Mouse (Mus musculus): ENCODE measurements around the gene Itga5. TPM values are rescaled to one million over a fixed set of nuclear protein-coding genes. Genes with fewer than 3 reads are reported as not detected.

Gene Itga5
- polyA plus RNA-seq, 1 experiment: 2.7 TPM

DNA sequence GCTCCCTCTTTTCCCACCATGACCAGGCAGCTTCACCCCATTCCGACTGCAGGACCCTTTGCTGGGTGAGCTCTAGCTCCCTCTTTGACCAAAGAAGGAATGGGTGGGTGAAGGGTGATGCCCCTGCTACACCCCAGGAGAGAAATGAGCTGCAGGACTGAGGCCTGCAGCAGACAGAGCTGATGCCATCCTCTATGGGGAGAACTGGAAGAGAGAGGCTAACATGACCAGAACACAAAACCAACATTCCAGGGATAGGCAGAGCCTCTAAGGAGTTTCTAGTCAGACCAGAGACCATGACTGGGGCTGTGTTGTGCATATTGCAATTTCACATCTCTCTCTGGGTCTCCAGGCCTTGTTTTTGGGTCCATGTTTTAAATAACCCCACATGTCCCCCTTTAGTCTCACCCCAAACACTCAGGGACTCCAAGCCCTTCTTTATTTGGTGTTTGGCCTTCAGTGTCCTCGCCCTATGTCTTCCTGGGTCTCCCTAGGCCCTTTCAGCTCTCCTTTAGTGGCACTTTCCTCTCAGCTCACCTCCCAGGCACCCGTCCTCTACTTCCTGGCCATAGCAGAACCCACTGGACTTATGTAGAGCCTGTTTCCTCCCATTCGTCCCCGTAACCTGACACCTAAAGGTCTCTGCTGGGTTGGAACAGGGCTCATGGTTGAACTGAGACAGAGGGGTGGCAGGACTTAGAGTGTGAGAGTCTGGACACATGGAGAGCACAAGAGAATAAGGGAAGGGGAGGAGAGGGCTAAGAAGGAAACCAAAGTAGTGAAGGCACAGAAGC lies 64.8 kb downstream of the Itga5 start:
- H3K4me3 ChIP-seq (ENCODE audit: insufficient read depth, low read depth, low read length): no peak overlapping the region
- no peak overlapping the region for H3K27ac ChIP-seq (replicated peaks; ENCODE audit: low read depth, low read length)
- H3K4me1 ChIP-seq (ENCODE audit: control insufficient read depth, insufficient read depth, insufficient read length, low read length): peaks cover 2% of the 10 kb centered on the region; the same call in 1 of the 2 replicates

DNA sequence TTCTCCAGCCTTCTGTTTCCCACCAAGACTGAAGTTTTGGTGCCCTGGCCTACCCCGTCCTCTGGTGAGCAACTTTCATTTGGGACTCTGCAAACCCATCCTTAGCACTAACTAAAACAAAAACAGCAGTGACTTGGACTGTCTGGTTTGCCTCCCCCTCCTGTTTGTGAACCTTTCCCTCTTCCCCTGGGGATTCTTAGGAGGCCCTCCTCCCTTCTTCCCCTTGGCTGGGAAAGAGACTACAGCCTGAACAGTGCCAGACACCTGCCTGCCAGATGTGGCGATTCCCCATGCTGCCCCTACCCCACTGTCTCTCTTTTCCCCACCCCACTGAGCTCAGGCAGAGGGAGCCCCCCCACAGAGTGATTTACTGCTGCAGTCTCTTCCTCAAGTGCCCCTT lies 65.5 kb downstream of the Itga5 start:
- H3K4me1 ChIP-seq (ENCODE audit: control insufficient read depth, insufficient read depth, insufficient read length, low read length): peaks cover 2% of the 10 kb centered on the region; the same call in 1 of the 2 replicates
- no peak overlapping the region for H3K4me3 ChIP-seq (ENCODE audit: insufficient read depth, low read depth, low read length)
- no peak overlapping the region for H3K27ac ChIP-seq (replicated peaks; ENCODE audit: low read depth, low read length)

DNA sequence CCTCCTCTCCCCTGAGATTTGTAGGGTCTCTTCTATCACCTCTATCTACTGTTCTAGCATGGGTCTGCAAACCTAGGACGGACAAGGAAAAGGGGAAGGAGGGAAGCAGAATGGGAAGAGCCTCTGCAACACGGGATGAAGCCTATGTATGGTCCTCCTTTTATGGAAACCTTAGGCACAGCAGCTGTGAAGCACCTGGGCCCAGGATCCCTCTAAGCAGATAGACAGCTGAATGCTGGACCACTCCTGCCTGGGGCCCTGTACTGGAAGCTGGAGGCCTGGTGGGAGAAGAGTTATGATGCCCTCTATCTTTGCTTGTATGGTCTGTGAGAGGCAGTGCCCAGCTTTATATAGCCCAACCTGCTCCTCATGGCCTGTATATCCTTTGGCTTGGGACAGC lies 66.0 kb downstream of the Itga5 start:
- Histone ChIP-seq H3K4me3 (ENCODE audit: insufficient read depth, low read depth, low read length) (no peak overlapping the region), H3K4me1 (ENCODE audit: control insufficient read depth, insufficient read depth, insufficient read length, low read length) (peaks cover 2% of the 10 kb centered on the region; the same call in 1 of the 2 replicates), H3K27ac (replicated peaks; ENCODE audit: low read depth, low read length) (no peak overlapping the region)

DNA sequence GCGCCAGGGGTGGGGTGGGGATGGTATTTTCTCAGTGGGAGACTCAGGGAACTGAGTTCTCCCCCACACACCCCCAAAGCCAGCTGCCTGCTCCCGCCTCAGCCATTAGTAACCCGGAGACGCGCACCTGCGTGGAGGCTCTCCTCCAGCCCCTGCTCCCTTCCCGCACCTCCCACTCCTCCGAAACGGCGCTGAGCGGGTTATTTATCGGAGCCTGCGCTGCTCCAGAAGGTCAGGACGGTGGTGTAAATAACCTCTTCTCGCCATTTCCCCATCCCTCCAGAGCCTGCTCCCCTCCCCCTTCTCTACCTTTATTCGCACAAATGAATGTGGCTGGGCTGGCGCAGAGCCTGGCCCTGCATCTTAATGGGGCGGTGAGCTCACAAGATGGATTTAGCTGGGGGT lies 66.5 kb downstream of the Itga5 start:
- Histone ChIP-seq H3K27ac (replicated peaks; ENCODE audit: low read depth, low read length) (no peak overlapping the region), H3K4me1 (ENCODE audit: control insufficient read depth, insufficient read depth, insufficient read length, low read length) (peaks cover 2% of the 10 kb centered on the region; the same call in 1 of the 2 replicates), H3K4me3 (ENCODE audit: insufficient read depth, low read depth, low read length) (no peak overlapping the region)

DNA sequence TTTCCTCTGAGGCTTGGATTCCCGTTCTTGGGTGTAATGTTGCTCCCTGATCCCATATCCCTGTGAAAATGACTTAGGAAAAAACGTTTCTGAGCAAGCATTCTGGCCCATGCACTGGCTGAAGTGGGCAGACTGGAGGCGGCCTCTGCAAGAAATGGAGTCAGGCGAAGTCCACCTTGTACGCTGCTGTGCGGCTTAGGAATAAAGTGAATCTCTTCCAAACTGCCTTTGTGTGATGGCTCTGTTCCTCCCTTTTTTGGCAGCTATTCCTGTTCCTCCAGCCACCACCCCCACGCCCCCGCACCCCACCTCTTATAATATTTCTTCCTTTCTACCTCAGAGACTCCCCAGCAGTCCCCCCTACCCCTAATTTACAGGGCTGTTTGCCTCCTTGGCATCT lies 66.9 kb downstream of the Itga5 start:
- no peak overlapping the region for H3K27ac ChIP-seq (replicated peaks; ENCODE audit: low read depth, low read length)
- peaks cover 2% of the 10 kb centered on the region; the same call in 1 of the 2 replicates for H3K4me1 ChIP-seq (ENCODE audit: control insufficient read depth, insufficient read depth, insufficient read length, low read length)
- H3K4me3 ChIP-seq (ENCODE audit: insufficient read depth, low read depth, low read length): no peak overlapping the region

DNA sequence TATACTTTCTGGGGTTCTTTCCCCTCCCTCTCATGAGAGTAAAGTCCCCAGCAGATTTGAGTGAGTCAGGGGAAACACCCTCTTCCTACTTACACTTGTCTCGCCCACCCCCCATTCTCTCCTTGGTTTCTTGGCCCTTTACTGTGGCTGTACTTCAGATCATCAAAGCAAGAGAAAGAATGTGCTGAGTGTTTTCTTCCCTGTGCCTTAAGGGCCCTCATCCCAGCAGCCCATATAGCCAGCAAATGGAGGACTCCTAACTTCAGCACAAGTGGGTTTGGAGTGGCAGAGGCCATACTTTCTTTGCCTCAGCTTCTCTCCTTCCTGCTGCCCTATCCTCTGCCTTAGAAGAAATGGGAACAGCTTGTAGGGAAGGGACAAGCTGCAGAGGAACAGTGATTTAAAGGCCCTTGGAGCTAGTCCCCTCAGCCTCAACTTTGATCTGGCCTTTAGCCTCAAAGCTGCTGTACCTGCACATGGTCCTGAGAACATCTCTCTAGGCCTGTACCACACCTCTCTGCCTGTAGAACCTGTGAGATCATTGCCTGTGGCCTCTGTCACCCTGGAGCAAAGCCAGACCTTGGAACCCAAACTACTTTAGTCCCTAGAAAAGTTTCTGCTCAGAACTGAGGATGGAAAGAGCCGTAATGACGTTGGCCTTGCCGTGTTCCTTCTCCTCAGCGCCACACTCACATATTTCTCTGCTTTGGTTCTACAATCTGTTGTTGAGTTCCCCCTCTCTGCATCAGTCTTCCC lies 67.5 kb downstream of the Itga5 start:
- Histone ChIP-seq H3K27ac (replicated peaks; ENCODE audit: low read depth, low read length) (no peak overlapping the region), H3K4me1 (ENCODE audit: control insufficient read depth, insufficient read depth, insufficient read length, low read length) (peaks cover 1% of the 10 kb centered on the region; the same call in 1 of the 2 replicates), H3K4me3 (ENCODE audit: insufficient read depth, low read depth, low read length) (no peak overlapping the region)

DNA sequence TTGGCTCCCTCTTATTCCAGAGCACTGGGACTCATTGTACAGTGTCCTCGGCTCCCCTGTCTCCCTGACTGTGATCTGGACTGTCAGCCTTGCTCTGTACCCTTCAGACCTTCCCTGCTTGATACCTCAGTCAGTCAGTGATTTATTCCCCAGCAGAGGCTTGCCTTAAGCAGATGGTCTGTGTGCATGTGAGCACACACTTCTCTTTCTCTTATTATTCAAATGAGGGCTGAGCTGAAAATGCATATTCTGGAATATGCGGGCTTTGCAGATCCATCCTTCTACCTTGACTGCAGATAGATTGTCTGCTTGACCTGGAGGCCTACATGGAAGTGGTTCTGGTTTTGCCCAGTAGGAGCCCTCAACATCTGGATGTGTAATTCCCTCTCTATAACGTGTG lies 68.5 kb downstream of the Itga5 start:
- Histone ChIP-seq H3K4me3 (ENCODE audit: insufficient read depth, low read depth, low read length) (no peak overlapping the region), H3K27ac (replicated peaks; ENCODE audit: low read depth, low read length) (no peak overlapping the region), H3K4me1 (ENCODE audit: control insufficient read depth, insufficient read depth, insufficient read length, low read length) (no peaks in the 10 kb centered on the region)

DNA sequence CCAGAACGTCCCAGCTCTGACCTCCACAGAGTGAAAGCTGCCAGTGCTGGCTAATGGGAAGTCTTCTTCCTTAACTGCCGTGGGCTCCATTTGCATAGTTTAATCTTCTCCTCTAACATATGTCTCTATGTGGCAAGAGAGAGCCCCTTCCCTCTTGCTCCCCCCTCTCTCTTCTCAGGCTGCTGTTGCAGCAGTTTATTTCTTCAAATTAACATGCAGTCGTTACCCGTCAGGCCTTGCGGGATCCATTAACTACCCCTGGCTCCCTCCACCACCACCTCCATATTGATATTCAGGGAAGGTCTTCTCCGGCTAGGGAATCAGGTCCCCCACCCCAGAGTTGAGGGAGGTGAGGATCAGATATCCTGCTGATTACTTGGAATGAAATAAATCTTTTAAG lies 69.2 kb downstream of the Itga5 start:
- no peak overlapping the region for H3K27ac ChIP-seq (replicated peaks; ENCODE audit: low read depth, low read length)
- H3K4me3 ChIP-seq (ENCODE audit: insufficient read depth, low read depth, low read length): no peak overlapping the region
- no peaks in the 10 kb centered on the region for H3K4me1 ChIP-seq (ENCODE audit: control insufficient read depth, insufficient read depth, insufficient read length, low read length)

DNA sequence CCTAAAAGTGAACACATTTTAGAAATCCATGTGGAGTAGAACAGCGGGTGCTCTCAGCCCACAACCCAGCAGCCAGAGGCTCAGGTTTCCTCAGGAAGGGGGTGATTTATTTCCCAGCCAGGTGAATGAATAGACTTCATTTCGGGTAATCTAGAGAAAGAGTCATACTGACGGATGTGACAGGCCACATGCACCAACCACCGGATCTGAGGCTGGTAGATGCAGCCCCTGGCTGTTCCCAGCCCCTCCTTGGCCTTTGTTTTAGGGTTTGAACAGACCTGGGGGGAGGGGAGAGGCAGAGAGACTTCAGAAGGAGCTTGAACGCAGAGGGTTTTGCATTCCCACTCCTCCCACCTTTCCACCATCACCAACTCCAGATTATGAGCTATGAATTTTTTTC lies 70.7 kb downstream of the Itga5 start:
- Histone ChIP-seq H3K4me1 (ENCODE audit: control insufficient read depth, insufficient read depth, insufficient read length, low read length) (no peaks in the 10 kb centered on the region), H3K27ac (replicated peaks; ENCODE audit: low read depth, low read length) (no peak overlapping the region; the same call in 1 of the 2 replicates), H3K4me3 (ENCODE audit: insufficient read depth, low read depth, low read length) (no peak overlapping the region)

DNA sequence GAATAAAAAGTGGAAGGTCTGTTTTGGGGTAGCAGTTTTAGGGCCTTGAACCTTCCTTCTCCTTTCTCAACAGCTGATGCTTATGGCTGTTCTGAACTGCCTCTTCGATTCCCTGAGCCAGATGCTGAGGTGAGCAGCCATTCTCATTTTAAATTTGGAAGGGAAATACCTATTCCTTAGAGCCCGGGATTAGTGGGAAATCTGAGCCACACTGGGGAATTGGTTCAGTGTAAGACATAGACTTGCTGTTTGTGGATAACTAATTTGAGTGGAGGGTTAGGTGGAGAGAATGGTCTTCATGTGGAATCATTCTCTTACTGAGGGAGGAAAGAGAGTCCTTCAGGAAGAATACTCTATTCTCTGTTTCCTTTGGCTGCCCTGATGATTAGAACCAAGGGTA lies 71.9 kb downstream of the Itga5 start:
- Histone ChIP-seq H3K4me3 (ENCODE audit: insufficient read depth, low read depth, low read length) (no peak overlapping the region), H3K27ac (replicated peaks; ENCODE audit: low read depth, low read length) (no peak overlapping the region), H3K4me1 (ENCODE audit: control insufficient read depth, insufficient read depth, insufficient read length, low read length) (no peaks in the 10 kb centered on the region)

Other genes with a start within 250 kb of the Itga5 start
- 6.3 and 10.1 TPM in 2 replicates for gene Smug1, start 199.7 kb downstream of the Itga5 start, polyA plus RNA-seq (2012; ENCODE audit: insufficient read depth, insufficient read length, missing spikeins)
- 29.2 and 37.9 TPM in 2 replicates for gene Cbx5, start 126.9 kb downstream of the Itga5 start, polyA plus RNA-seq (2012; ENCODE audit: insufficient read depth, insufficient read length, missing spikeins)
- 50.5 and 76.9 TPM in 2 replicates for gene Hnrnpa1, start 126.3 kb downstream of the Itga5 start, polyA plus RNA-seq (2012; ENCODE audit: insufficient read depth, insufficient read length, missing spikeins)
- gene Nfe2, start 108.4 kb downstream of the Itga5 start, polyA plus RNA-seq (2012; ENCODE audit: insufficient read depth, insufficient read length, missing spikeins): not detected in 2 replicates
- gene Copz1, start 94.0 kb downstream of the Itga5 start, polyA plus RNA-seq (2012; ENCODE audit: insufficient read depth, insufficient read length, missing spikeins): 85.4 and 95.1 TPM in 2 replicates
- gene Gpr84, start 56.2 kb downstream of the Itga5 start, polyA plus RNA-seq (2012; ENCODE audit: insufficient read depth, insufficient read length, missing spikeins): not detected in 2 replicates
- 12.2 and 17.4 TPM in 2 replicates for gene Zfp385a, start 26.7 kb downstream of the Itga5 start, polyA plus RNA-seq (2012; ENCODE audit: insufficient read depth, insufficient read length, missing spikeins)
- gene Gtsf1, start 63.7 kb upstream of the Itga5 start, polyA plus RNA-seq (2012; ENCODE audit: insufficient read depth, insufficient read length, missing spikeins): not detected in 2 replicates
- not detected in 2 replicates for gene Gtsf2, start 81.7 kb upstream of the Itga5 start, polyA plus RNA-seq (2012; ENCODE audit: insufficient read depth, insufficient read length, missing spikeins)
- gene Nckap1l, start 87.0 kb upstream of the Itga5 start, polyA plus RNA-seq (2012; ENCODE audit: insufficient read depth, insufficient read length, missing spikeins): 3.4 and 3.6 TPM in 2 replicates
- 2.2 and 3.3 TPM in 2 replicates for gene Pde1b, start 136.3 kb upstream of the Itga5 start, polyA plus RNA-seq (2012; ENCODE audit: insufficient read depth, insufficient read length, missing spikeins)
- 74.7 and 87.6 TPM in 2 replicates for gene Ppp1r1a, start 171.2 kb upstream of the Itga5 start, polyA plus RNA-seq (2012; ENCODE audit: insufficient read depth, insufficient read length, missing spikeins)
- gene Glycam1, start 198.3 kb upstream of the Itga5 start, polyA plus RNA-seq (2012; ENCODE audit: insufficient read depth, insufficient read length, missing spikeins): not detected in 2 replicates